Mouse (Mus musculus) thymus, adult 18-20 months (tissue): ENCODE data around the gene Usp1.
"Not testable (repeated sequence)": the region's sequence is repeated elsewhere in the genome, so short reads cannot be mapped to it uniquely, and the experiment has no call there.

Experiments used
- DNase-seq, 2 experiments: peaks; one replicate each; pipeline ENCODE4 v3.0.0; 2022; ENCODE audit warnings: mixed read lengths in 2 of 2

Gene Usp1

GRCm38 (mm10) chr4:98923568-98924070 is at the start of gene Usp1:
Usp1 (plus strand) TSS chr4:98923810.
- peak in 1 of 2 experiments; percentile 72 for DNase-seq

GRCm38 (mm10) chr4:98882706-98883105 is 40.9 kb upstream of the Usp1 start:
- no peak for DNase-seq

DNA sequence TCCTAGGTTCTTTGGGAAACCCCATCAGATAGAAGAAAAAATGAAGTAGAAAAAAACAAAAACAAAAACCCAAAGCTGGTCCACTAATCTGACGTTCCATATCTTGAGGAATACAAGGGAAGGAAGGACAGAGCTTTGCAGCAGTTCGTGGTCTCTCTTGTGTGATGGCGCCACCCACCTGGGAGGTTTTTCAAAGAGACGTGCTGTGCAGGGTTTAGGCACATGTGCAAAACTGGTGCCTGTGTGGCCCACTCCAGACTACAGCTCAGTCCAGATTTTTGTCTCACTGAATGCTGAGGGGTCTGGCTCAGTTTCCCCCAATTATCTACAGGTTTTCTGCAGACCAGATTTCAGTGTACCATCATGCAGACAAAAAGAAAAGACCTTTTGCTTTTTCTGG is 37.2 kb upstream of the Usp1 start:
- no peak for DNase-seq

DNA sequence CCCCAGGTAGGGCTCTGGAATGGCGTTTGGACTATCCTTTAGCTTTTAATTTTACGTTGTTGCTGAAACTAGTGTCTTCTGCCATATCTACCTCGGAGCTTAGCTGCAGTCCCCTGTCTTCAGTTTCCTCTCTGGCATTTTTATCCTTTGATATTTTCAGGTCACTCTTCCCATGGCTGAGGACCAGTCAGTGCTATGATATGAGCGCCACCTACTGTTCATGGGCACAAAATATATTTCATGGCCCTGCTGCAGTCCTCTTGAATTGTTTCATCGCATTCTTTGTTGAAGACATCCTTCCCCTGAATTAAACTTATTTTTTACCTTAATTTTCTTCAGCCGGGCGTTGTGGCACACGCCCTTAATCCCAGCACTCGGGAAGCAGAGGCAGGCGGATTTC is 36.5 kb upstream of the Usp1 start:
- no peak for DNase-seq

GRCm38 (mm10) chr4:98910246-98910645 is 13.4 kb upstream of the Usp1 start:
- no peak for DNase-seq

GRCm38 (mm10) chr4:98917724-98918123 is 5.9 kb upstream of the Usp1 start:
- no peak for DNase-seq

DNA sequence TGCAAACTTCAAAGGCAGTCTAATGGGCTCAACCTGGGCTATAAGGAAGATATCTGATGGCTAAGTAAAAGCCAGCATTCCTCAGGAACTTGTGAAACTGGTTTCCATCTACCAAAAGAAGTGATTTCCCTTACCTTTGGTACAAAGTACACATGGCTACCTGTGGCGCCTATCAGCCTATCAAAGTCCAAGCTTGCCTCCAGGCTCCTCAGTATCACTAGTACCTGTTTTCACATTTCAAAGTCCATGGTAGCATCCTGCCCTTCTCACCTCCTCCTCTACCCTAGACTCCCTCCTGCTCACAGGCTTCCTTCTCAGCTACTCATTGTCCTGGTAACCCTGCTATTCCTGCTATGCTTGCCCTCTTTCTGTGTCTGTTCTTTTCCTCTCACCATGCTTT is 5.4 kb upstream of the Usp1 start:
- DNase-seq: no peak

- DNase-seq: no peak
Observed at GRCm38 (mm10) chr4:98920896-98921295, 2.7 kb upstream of the Usp1 start.

GRCm38 (mm10) chr4:98922061-98922642 is 1.5 kb upstream of the Usp1 start:
- DNase-seq: no peak

GRCm38 (mm10) chr4:98922643-98923567 is 705 bp upstream of the Usp1 start:
- peak; percentile 97 to 98 for DNase-seq

DNA sequence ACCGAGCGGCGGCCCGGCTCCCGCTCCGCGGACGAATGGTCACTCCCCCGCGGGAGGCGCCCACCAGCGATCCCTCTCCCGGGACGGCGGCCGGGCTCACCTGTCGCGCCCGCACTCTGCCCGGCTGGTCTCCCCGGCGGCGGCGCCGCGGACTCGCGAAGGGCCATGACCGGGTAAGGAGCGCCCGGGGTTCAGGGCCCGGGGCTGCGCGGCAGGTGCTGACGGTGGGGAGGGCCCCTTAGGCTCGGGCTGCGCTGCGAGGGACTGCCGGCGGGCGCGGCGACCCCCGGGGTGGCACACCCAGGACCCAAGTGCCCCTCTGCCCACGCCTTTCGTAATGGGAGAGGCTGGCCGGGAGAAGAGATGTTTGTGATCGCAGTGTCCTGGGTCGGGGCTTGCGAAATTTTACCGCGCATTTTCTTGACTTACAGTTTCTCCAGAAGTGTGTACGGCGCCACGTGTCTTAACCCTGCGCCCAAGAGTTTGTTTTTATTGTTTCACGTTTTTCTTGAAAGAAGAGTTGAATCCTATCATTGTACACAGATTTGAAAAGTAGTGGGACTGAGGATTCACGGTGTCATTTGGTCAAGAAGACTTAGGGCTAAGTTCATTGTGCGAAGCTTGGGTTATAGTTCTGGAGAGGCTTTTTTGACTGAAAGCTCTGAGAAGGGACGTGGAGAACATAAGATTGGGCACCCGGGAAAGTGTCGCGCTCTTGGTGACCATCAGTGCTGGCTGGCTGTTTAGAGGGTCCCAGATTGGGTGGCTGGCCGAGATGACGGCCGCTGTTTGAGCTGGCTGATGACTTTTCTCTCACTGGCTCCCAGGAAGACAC is 678 bp downstream of the Usp1 start:
- peak in 1 of 2 experiments; percentile 55 for DNase-seq

- DNase-seq: no peak
Observed at GRCm38 (mm10) chr4:98924906-98925178, 1.2 kb downstream of the Usp1 start.

DNA sequence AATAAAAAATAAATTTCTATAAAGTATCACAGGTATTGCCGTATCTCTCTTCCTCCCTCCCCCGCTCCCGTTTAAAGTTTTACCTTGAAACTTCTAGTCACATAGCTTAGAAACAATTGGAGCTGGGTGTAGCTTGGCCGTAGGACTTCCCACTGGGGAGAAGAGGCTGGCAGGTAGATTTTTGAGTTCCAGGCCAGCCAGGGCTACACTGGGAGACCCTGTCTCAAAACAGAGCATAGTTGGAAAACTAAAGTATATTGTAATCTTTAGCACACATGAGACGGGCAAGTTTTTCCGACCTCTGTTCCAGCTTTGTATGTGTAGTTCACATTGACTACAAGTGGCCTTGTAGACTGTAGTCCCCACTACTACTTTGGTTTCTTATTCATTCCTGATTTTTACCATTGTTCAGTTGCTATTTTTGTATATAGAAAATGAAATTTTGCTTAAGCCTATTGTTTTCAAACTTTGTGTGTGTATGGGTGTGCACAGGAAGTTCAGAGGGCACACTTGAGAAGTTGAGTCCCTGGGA is 1.7 kb downstream of the Usp1 start:
- DNase-seq: no peak

GRCm38 (mm10) chr4:98936036-98936435 is 12.4 kb downstream of the Usp1 start:
- DNase-seq: no peak

GRCm38 (mm10) chr4:98938210-98938609 is 14.6 kb downstream of the Usp1 start:
- DNase-seq: not testable (repeated sequence)

GRCm38 (mm10) chr4:98950563-98950962 is 27.0 kb downstream of the Usp1 start:
- DNase-seq: no peak

DNA sequence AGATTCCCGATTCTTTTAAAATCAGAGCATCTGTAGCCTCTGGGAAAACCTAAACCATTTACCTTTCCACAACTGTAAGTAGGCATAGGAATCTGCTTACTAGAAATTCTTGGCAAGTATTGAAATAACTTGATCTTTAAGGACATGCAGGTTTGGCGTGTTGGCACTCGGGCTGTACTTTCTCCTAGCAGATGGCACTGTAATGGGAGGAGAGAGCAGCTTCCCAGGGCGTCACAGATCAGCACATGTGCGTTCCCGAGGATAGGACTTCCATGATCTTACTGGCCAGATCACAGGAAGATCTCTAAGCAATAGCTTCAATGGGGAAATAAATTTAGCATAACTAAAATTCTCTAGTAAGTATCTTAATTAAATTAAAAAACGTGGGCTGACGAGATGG is 32.4 kb downstream of the Usp1 start:
- no peak for DNase-seq

- DNase-seq: no peak
Observed at GRCm38 (mm10) chr4:98960243-98960642, 36.6 kb downstream of the Usp1 start.

DNA sequence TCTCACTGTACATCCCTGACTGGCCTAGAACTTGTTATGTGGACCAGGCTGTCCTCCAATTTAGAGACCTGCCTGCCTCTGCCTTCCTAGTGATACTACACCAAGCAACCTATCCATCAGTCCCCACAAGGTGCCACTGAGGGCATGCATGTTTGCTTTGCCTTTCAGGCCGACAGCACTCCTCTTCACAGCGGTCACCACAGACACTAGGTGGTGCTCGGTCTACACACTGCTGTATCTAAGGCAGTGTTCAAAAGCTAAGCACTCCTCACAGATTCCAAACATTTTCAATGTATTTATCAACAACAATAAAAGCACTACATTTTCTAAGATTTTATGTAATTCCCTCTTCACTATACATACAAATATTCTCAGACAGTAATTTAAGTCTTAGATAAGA is 46.3 kb downstream of the Usp1 start:
- DNase-seq: no peak

- DNase-seq: no peak
Observed at GRCm38 (mm10) chr4:98975741-98976140, 52.1 kb downstream of the Usp1 start.

- DNase-seq: not testable (repeated sequence)
Observed at GRCm38 (mm10) chr4:98978288-98978687, 54.7 kb downstream of the Usp1 start.

GRCm38 (mm10) chr4:98978693-98979092 is 55.1 kb downstream of the Usp1 start:
- DNase-seq: no peak

GRCm38 (mm10) chr4:98979976-98980375 is 56.4 kb downstream of the Usp1 start:
- DNase-seq: not testable (repeated sequence)
